Mouse (Mus musculus) bone marrow macrophage, adult 2 months (primary cell): ENCODE data around the gene Lsm10. TPM values are rescaled to one million over a fixed set of nuclear protein-coding genes. Genes with fewer than 3 reads are reported as not detected.

ENCODE experiments used
- H3K27ac ChIP-seq: 2 replicates; pipeline ENCODE4 v1.5.1; 2012; ENCODE audit warnings: low read depth, low read length; ENCODE audit not compliant: insufficient read depth
- H3K4me1 ChIP-seq: 2 replicates; pipeline ENCODE4 v1.6.1; 2012; ENCODE audit warnings: low read length; ENCODE audit not compliant: control insufficient read depth, insufficient read depth
- H3K4me3 ChIP-seq: 2 replicates; pipeline ENCODE4 v1.5.1; 2012; ENCODE audit warnings: mild to moderate bottlenecking, low read length, moderate library complexity; ENCODE audit not compliant: insufficient read depth
- CTCF ChIP-seq: IDR thresholded peaks from 2 replicates; pipeline ENCODE4 v1.5.1; 2012; ENCODE audit warnings: low read depth, mild to moderate bottlenecking, low read length, moderate library complexity
- POLR2A ChIP-seq: IDR thresholded peaks from 2 replicates; pipeline ENCODE4 v1.6.1; 2012; ENCODE audit warnings: mild to moderate bottlenecking, low read depth, low read length, borderline replicate concordance
- polyA plus RNA-seq: library from polyadenylated mRNA; stranded (reverse); fragments of >200 nt; gene quantifications from 2 replicates; pipeline ENCODE4 v1.2.4, GENCODE M21; 2012; ENCODE audit not compliant: missing spikeins, insufficient read depth, insufficient read length

Lsm10 gene
- polyA plus RNA-seq, 1 experiment: 37.9 TPM

- H3K27ac ChIP-seq: no peak overlapping the region
These were observed 44.6 kb downstream of the Lsm10 start for GRCm38 (mm10) chr4:126141021-126141420.

GRCm38 (mm10) chr4:126145396-126145795, 49.0 kb downstream of the Lsm10 start:
- TF ChIP-seq CTCF (no peak), POLR2A (no peak)
- peaks cover 4% of the 10 kb centered on the region; the same call in 1 of the 2 replicates for H3K4me1 ChIP-seq
- no peak overlapping the region for H3K27ac ChIP-seq
- H3K4me3 ChIP-seq: no peak overlapping the region

More at GRCm38 (mm10) chr4:126141021-126141420, 44.6 kb downstream of the Lsm10 start:
- Histone ChIP-seq H3K4me3 (no peak overlapping the region), H3K4me1 (peaks cover 15% of the 10 kb centered on the region)
- TF ChIP-seq CTCF (no peak), POLR2A (no peak)

- Histone ChIP-seq H3K27ac (no peak overlapping the region), H3K4me1 (peaks cover 4% of the 10 kb centered on the region; the same call in 1 of the 2 replicates), H3K4me3 (no peak overlapping the region)
- TF ChIP-seq CTCF (no peak), POLR2A (no peak)
These were observed 50.6 kb downstream of the Lsm10 start for GRCm38 (mm10) chr4:126146974-126147532.

- TF ChIP-seq CTCF (no peak), POLR2A (no peak)
- peak within 1 kb of the TSS; percentile 62 for H3K4me3 ChIP-seq
- peaks cover 4% of the 10 kb centered on the region; the same call in 1 of the 2 replicates for H3K4me1 ChIP-seq
- no peak within 1 kb of the TSS for H3K27ac ChIP-seq
These were observed 51.2 kb downstream of the Lsm10 start, which contains the start of gene Eva1b for GRCm38 (mm10) chr4:126147533-126148160. Gene Eva1b, plus strand, starts transcription at chr4:126147744.

Other genes with a start within 250 kb of the Lsm10 start
- gene Csf3r, start 72.1 kb upstream of the Lsm10 start, polyA plus RNA-seq: 99.3 and 112 TPM in 2 replicates
- gene Mrps15, start 49.7 kb upstream of the Lsm10 start, polyA plus RNA-seq: 93.3 and 98.8 TPM in 2 replicates
- 3.7 and 6.2 TPM in 2 replicates for gene Oscp1, start 38.1 kb upstream of the Lsm10 start, polyA plus RNA-seq
- gene Stk40, start 7.3 kb downstream of the Lsm10 start, polyA plus RNA-seq: 25.5 and 26.5 TPM in 2 replicates
- gene Eva1b, start 51.1 kb downstream of the Lsm10 start, polyA plus RNA-seq: 20.7 and 23.1 TPM in 2 replicates
- 1.3 and 2.0 TPM in 2 replicates for gene Sh3d21, start 66.9 kb downstream of the Lsm10 start, polyA plus RNA-seq
- 230 and 236 TPM in 2 replicates for gene Thrap3, start 106.1 kb downstream of the Lsm10 start, polyA plus RNA-seq
- 131 and 139 TPM in 2 replicates for gene Map7d1, start 159.7 kb downstream of the Lsm10 start, polyA plus RNA-seq
- gene Trappc3, start 165.7 kb downstream of the Lsm10 start, polyA plus RNA-seq: 69.6 and 79.6 TPM in 2 replicates
- gene Col8a2, start 190.2 kb downstream of the Lsm10 start, polyA plus RNA-seq: not detected in 2 replicates
- gene Adprhl2, start 225.1 kb downstream of the Lsm10 start, polyA plus RNA-seq: 16.1 and 16.9 TPM in 2 replicates
- 0.86 and 1.2 TPM in 2 replicates for gene Tekt2, start 229.1 kb downstream of the Lsm10 start, polyA plus RNA-seq